Mouse (Mus musculus) stomach, embryonic 14.5 days (tissue): ENCODE measurements at regions not wholly inside any gene's neighbourhood (a gene's known extent, or its start where the extent isn't known, plus 50 kb on each side); places are given as distances from the start of the nearest gene placed in this dataset.

Source experiments
- ATAC-seq: fragments of 200-750 bp; cut with Nextera tagmentation; 2 replicates; pipeline ENCODE4 v1.8.0; 2017; ENCODE audit warnings: low read depth, moderate TSS enrichment; ENCODE audit not compliant: insufficient number of reproducible peaks, insufficient read depth, low FRiP score
- H3K27ac ChIP-seq: fragments of 300-500 bp; sonication (generic); 2 replicates; pipeline ENCODE4 v1.5.1; 2014; ENCODE audit warnings: mild to moderate bottlenecking, low read length, moderate library complexity, mixed read lengths
- H3K27me3 ChIP-seq: fragments of 300-500 bp; sonication (generic); 2 replicates; pipeline ENCODE4 v1.6.1; 2014; ENCODE audit warnings: low read length, control low read depth, mixed read lengths; ENCODE audit not compliant: control insufficient read depth, insufficient read depth
- H3K36me3 ChIP-seq: fragments of 300-500 bp; sonication (generic); 2 replicates; pipeline ENCODE4 v1.6.1; 2014; ENCODE audit warnings: mild to moderate bottlenecking, control low read depth, low read length, moderate library complexity, mixed read lengths; ENCODE audit not compliant: control insufficient read depth, insufficient read depth
- H3K4me1 ChIP-seq: fragments of 300-500 bp; sonication (generic); 2 replicates; pipeline ENCODE4 v1.6.1; 2014; ENCODE audit warnings: low read length, control low read depth, mixed read lengths; ENCODE audit not compliant: control insufficient read depth, insufficient read depth
- H3K4me2 ChIP-seq: fragments of 300-500 bp; sonication (generic); replicated peaks from 2 replicates; pipeline ENCODE4 v1.6.1; 2014; ENCODE audit warnings: low read depth, low read length, control low read depth
- H3K4me3 ChIP-seq: fragments of 300-500 bp; sonication (generic); 2 replicates; pipeline ENCODE4 v1.5.1; 2014; ENCODE audit warnings: low read depth, low read length, control low read depth
- H3K9ac ChIP-seq: fragments of 300-500 bp; sonication (generic); replicated peaks from 2 replicates; pipeline ENCODE4 v1.6.1; 2014; ENCODE audit warnings: low read depth, mild to moderate bottlenecking, control low read depth, low read length, moderate library complexity, mixed read lengths
- H3K9me3 ChIP-seq: fragments of 300-500 bp; sonication (generic); 2 replicates; pipeline ENCODE4 v1.6.1; 2016; ENCODE audit warnings: low read depth, low read length, control low read depth; ENCODE audit not compliant: control insufficient read depth
- WGBS: fragments of 180-500 bp; shearing (Covaris S2); extraction: QIAGEN DNeasy Blood & Tissue Kit; methylation state at CpG from one replicate; pipeline ENCODE4 v1.1.7; 2014; 5-methylcytosine and 5-hydroxymethylcytosine counted together

GRCm38 (mm10) chr2:73965595-73965994 is 54.5 kb upstream of the Atp5g3 start:
- no peak overlapping the region for H3K27ac ChIP-seq
- H3K4me1 ChIP-seq, result no peaks in the 10 kb centered on the region
- no peaks in the 10 kb centered on the region for H3K36me3 ChIP-seq
- no peak for ATAC-seq
- H3K9me3 ChIP-seq, result no peaks in the 10 kb centered on the region
- 7% methylated on average over 4 of the region's 4 CpGs for WGBS
- H3K4me3 ChIP-seq, result no peak overlapping the region
- no peak overlapping the region for H3K9ac ChIP-seq
- H3K27me3 ChIP-seq, result no peaks in the 10 kb centered on the region
- no peak overlapping the region for H3K4me2 ChIP-seq
